Mouse (Mus musculus) gastrocnemius, postnatal 10 days (tissue): ENCODE results near the gene Wscd2. TPM values are rescaled to one million over a fixed set of nuclear protein-coding genes. Genes with fewer than 3 reads are reported as not detected.
"Not testable (repeated sequence)": the region's sequence is repeated elsewhere in the genome, so short reads cannot be mapped to it uniquely, and the experiment has no call there.

Experiments
- DNase-seq: peaks from one replicate; pipeline ENCODE4 v3.0.0; 2021; ENCODE audit warnings: mixed read lengths
- total RNA-seq, 2 experiments: library from RNA; stranded (reverse); gene quantifications; 2 replicates each; pipeline ENCODE4 v1.2.3; 2021

Gene Wscd2
- total RNA-seq, 2 experiments from 2014 or later: 0.94 to 0.99 TPM

- DNase-seq: no peak
Observed at GRCm38 (mm10) chr5:113584439-113584838, 94.3 kb downstream of the Wscd2 start.

GRCm38 (mm10) chr5:113585619-113586457 lies 95.7 kb downstream of the Wscd2 start:
- DNase-seq: not testable (repeated sequence)

GRCm38 (mm10) chr5:113586458-113586849 lies 96.3 kb downstream of the Wscd2 start:
- not testable (repeated sequence) for DNase-seq

- DNase-seq: no peak
Observed at GRCm38 (mm10) chr5:113590010-113590640, 100.0 kb downstream of the Wscd2 start.

- no peak for DNase-seq
Observed at GRCm38 (mm10) chr5:113591166-113591565, 101.0 kb downstream of the Wscd2 start.

- DNase-seq: no peak
Observed at GRCm38 (mm10) chr5:113591751-113592230, 101.7 kb downstream of the Wscd2 start.

- DNase-seq: no peak
Observed at GRCm38 (mm10) chr5:113593911-113594705, 104.0 kb downstream of the Wscd2 start.

- no peak for DNase-seq
Observed at GRCm38 (mm10) chr5:113596252-113596651, 106.1 kb downstream of the Wscd2 start.

- DNase-seq: no peak
Observed at GRCm38 (mm10) chr5:113596780-113597353, 106.7 kb downstream of the Wscd2 start.

GRCm38 (mm10) chr5:113600181-113600580 lies 110.0 kb downstream of the Wscd2 start:
- no peak for DNase-seq

- DNase-seq: no peak
Observed at GRCm38 (mm10) chr5:113600803-113601202, 110.7 kb downstream of the Wscd2 start.

- DNase-seq: no peak
Observed at GRCm38 (mm10) chr5:113603471-113603870, 113.3 kb downstream of the Wscd2 start.

GRCm38 (mm10) chr5:113604758-113605157 lies 114.6 kb downstream of the Wscd2 start:
- no peak for DNase-seq

- DNase-seq: no peak
Observed at GRCm38 (mm10) chr5:113606121-113606520, 116.0 kb downstream of the Wscd2 start.

- no peak for DNase-seq
Observed at GRCm38 (mm10) chr5:113606961-113607785, 117.0 kb downstream of the Wscd2 start.

- DNase-seq: peak; percentile 36
Observed at GRCm38 (mm10) chr5:113607941-113608431, 117.9 kb downstream of the Wscd2 start.

- DNase-seq: no peak
Observed at GRCm38 (mm10) chr5:113608511-113608910, 118.4 kb downstream of the Wscd2 start.

GRCm38 (mm10) chr5:113609891-113610290 lies 119.8 kb downstream of the Wscd2 start:
- no peak for DNase-seq

GRCm38 (mm10) chr5:113610490-113610889 lies 120.4 kb downstream of the Wscd2 start:
- DNase-seq: no peak

GRCm38 (mm10) chr5:113611131-113611530 lies 121.0 kb downstream of the Wscd2 start:
- DNase-seq: no peak

- DNase-seq: no peak
Observed at GRCm38 (mm10) chr5:113611771-113612233, 121.7 kb downstream of the Wscd2 start.
